Mouse (Mus musculus): ENCODE data around the gene Dnah1. TPM values are rescaled to one million over a fixed set of nuclear protein-coding genes. Genes with fewer than 3 reads are reported as not detected.

The Dnah1 gene
- polyA plus RNA-seq, 2 experiments: 0.13 to 0.14 TPM

DNA sequence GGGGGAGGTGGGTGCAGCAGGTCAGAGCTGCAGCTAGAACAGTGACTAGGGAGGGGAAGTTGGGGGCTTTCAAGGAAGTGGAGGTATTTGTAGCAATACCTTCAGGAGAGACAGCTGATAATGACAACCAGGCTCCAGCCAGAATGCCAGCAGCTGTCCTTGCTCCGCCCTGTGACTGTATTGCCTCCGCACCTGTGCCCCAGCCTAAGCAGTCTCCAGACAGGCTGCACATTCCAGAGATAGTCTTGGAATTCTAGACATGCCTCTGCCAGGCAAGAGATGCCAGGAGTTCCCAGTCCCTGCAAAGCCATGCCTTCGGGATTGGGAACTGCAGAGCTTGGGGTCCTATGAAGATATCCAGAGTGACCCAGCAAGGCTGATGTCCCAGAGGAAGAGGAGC lies 111.2 kb downstream of the Dnah1 start:
- DNase-seq (ENCODE audit: low read depth in 3 of 3, low spot score in 3 of 3) (no peak), ATAC-seq (ENCODE audit: insufficient read depth) (no peak)
- no peaks in the 10 kb centered on the region for H3K36me3 ChIP-seq (replicated peaks; ENCODE audit: control insufficient read depth, insufficient read depth, low read depth)
- H3K4me1 ChIP-seq (replicated peaks; ENCODE audit: control insufficient read depth in 2 of 2, insufficient read depth in 2 of 2, low read length in 1 of 2): peaks cover 1 to 12% of the 10 kb centered on the region in 2 experiments
- H3K9me3 ChIP-seq (ENCODE audit: control insufficient read depth, low read length): no peaks in the 10 kb centered on the region
- TF ChIP-seq EP300 (IDR thresholded peaks at IDR 0.05; ENCODE audit: low read depth) (no peak), CTCF (IDR thresholded peaks at IDR 0.05; ENCODE audit: low read depth) (no peak)
- no peaks in the 10 kb centered on the region for H3K27me3 ChIP-seq (ENCODE audit: control insufficient read depth, insufficient read depth, low read length)
- no peak overlapping the region for H3K4me2 ChIP-seq (ENCODE audit: low read depth)
- 83% methylated on average over 3 of the region's 3 CpGs for WGBS (ENCODE audit: insufficient replicate concordance)
- H3K9ac ChIP-seq (replicated peaks): no peak overlapping the region
- no peak overlapping the region for H3K4me3 ChIP-seq (ENCODE audit: insufficient read depth in 1 of 2, low read depth in 2 of 2, low read length in 2 of 2)
- no peak overlapping the region for H3K27ac ChIP-seq

GRCm38 (mm10) chr14:31211854-31212253 lies 111.8 kb downstream of the Dnah1 start:
- Histone ChIP-seq H3K9ac (replicated peaks) (no peak overlapping the region), H3K9me3 (ENCODE audit: control insufficient read depth, low read length) (no peaks in the 10 kb centered on the region), H3K27me3 (ENCODE audit: control insufficient read depth, insufficient read depth, low read length) (no peaks in the 10 kb centered on the region), H3K36me3 (replicated peaks; ENCODE audit: control insufficient read depth, insufficient read depth, low read depth) (no peaks in the 10 kb centered on the region), H3K4me3 (ENCODE audit: insufficient read depth in 1 of 2, low read depth in 2 of 2, low read length in 2 of 2) (no peak overlapping the region), H3K4me1 (replicated peaks; ENCODE audit: control insufficient read depth in 2 of 2, insufficient read depth in 2 of 2, low read length in 1 of 2) (peaks cover 7 to 18% of the 10 kb centered on the region in 2 experiments), H3K27ac (no peak overlapping the region), H3K4me2 (ENCODE audit: low read depth) (no peak overlapping the region)
- 68% methylated on average over 6 of the region's 6 CpGs for WGBS (ENCODE audit: insufficient replicate concordance)
- TF ChIP-seq EP300 (IDR thresholded peaks at IDR 0.05; ENCODE audit: low read depth) (no peak), CTCF (IDR thresholded peaks at IDR 0.05; ENCODE audit: low read depth) (no peak)
- DNase-seq (ENCODE audit: low read depth in 3 of 3, low spot score in 3 of 3) (no peak), ATAC-seq (ENCODE audit: insufficient read depth) (no peak)

Other genes starting within 250 kb of the Dnah1 start
- 21.4 and 26.7 TPM in 2 replicates for gene Smim4, start 194.9 kb downstream of the Dnah1 start, polyA plus RNA-seq (2012; rRNA removed)
- 72.8 and 81.7 TPM in 2 replicates for gene Smim4, start 194.9 kb downstream of the Dnah1 start, polyA plus RNA-seq (2014; fragmentation: Nextera tagmentation; extraction: Ambion mirVana)
- gene Nt5dc2, start 192.8 kb downstream of the Dnah1 start, polyA plus RNA-seq (2012; rRNA removed): 146 and 164 TPM in 2 replicates
- gene Nt5dc2, start 192.8 kb downstream of the Dnah1 start, polyA plus RNA-seq (2014; fragmentation: Nextera tagmentation; extraction: Ambion mirVana): 161 and 173 TPM in 2 replicates
- gene Stab1, start 155.3 kb downstream of the Dnah1 start, polyA plus RNA-seq (2012; rRNA removed): 18.9 and 19.9 TPM in 2 replicates
- 19.3 and 20.7 TPM in 2 replicates for gene Stab1, start 155.3 kb downstream of the Dnah1 start, polyA plus RNA-seq (2014; fragmentation: Nextera tagmentation; extraction: Ambion mirVana)
- gene Tnnc1, start 115.6 kb downstream of the Dnah1 start, polyA plus RNA-seq (2012; rRNA removed): 18.2 and 22.2 TPM in 2 replicates
- 37.5 and 41.2 TPM in 2 replicates for gene Tnnc1, start 115.6 kb downstream of the Dnah1 start, polyA plus RNA-seq (2014; fragmentation: Nextera tagmentation; extraction: Ambion mirVana)
- gene Nisch, start 107.0 kb downstream of the Dnah1 start, polyA plus RNA-seq (2012; rRNA removed): 71.1 and 73.9 TPM in 2 replicates
- 50.3 and 61.1 TPM in 2 replicates for gene Nisch, start 107.0 kb downstream of the Dnah1 start, polyA plus RNA-seq (2014; fragmentation: Nextera tagmentation; extraction: Ambion mirVana)
- 0.06 and 0.15 TPM in 2 replicates for gene Sema3g, start 106.0 kb downstream of the Dnah1 start, polyA plus RNA-seq (2012; rRNA removed)
- gene Sema3g, start 106.0 kb downstream of the Dnah1 start, polyA plus RNA-seq (2014; fragmentation: Nextera tagmentation; extraction: Ambion mirVana): 0.05 TPM in 1 of 2 replicates, not detected in the other
- 2.1 and 3.1 TPM in 2 replicates for gene Phf7, start 72.6 kb downstream of the Dnah1 start, polyA plus RNA-seq (2012; rRNA removed)
- gene Phf7, start 72.6 kb downstream of the Dnah1 start, polyA plus RNA-seq (2014; fragmentation: Nextera tagmentation; extraction: Ambion mirVana): 6.0 and 7.5 TPM in 2 replicates
- gene Bap1, start 72.4 kb downstream of the Dnah1 start, polyA plus RNA-seq (2012; rRNA removed): 22.1 and 24.4 TPM in 2 replicates
- 28.0 and 30.6 TPM in 2 replicates for gene Bap1, start 72.4 kb downstream of the Dnah1 start, polyA plus RNA-seq (2014; fragmentation: Nextera tagmentation; extraction: Ambion mirVana)
- gene Capn7, start 12.7 kb upstream of the Dnah1 start, polyA plus RNA-seq (2012; rRNA removed): 10.5 and 13.7 TPM in 2 replicates
- gene Capn7, start 12.7 kb upstream of the Dnah1 start, polyA plus RNA-seq (2014; fragmentation: Nextera tagmentation; extraction: Ambion mirVana): 17.7 and 21.8 TPM in 2 replicates
- gene Sh3bp5, start 112.2 kb upstream of the Dnah1 start, polyA plus RNA-seq (2012; rRNA removed): 9.8 and 14.7 TPM in 2 replicates
- gene Sh3bp5, start 112.2 kb upstream of the Dnah1 start, polyA plus RNA-seq (2014; fragmentation: Nextera tagmentation; extraction: Ambion mirVana): 6.4 and 6.9 TPM in 2 replicates
- gene Eaf1, start 170.5 kb upstream of the Dnah1 start, polyA plus RNA-seq (2012; rRNA removed): 23.0 and 30.3 TPM in 2 replicates
- gene Eaf1, start 170.5 kb upstream of the Dnah1 start, polyA plus RNA-seq (2014; fragmentation: Nextera tagmentation; extraction: Ambion mirVana): 20.9 and 23.1 TPM in 2 replicates
- gene Mettl6, start 171.1 kb upstream of the Dnah1 start, polyA plus RNA-seq (2012; rRNA removed): 5.4 and 9.6 TPM in 2 replicates
- 28.9 and 30.5 TPM in 2 replicates for gene Mettl6, start 171.1 kb upstream of the Dnah1 start, polyA plus RNA-seq (2014; fragmentation: Nextera tagmentation; extraction: Ambion mirVana)